Mouse (Mus musculus): Measurements from ENCODE around the gene Ptrhd1.

DNA sequence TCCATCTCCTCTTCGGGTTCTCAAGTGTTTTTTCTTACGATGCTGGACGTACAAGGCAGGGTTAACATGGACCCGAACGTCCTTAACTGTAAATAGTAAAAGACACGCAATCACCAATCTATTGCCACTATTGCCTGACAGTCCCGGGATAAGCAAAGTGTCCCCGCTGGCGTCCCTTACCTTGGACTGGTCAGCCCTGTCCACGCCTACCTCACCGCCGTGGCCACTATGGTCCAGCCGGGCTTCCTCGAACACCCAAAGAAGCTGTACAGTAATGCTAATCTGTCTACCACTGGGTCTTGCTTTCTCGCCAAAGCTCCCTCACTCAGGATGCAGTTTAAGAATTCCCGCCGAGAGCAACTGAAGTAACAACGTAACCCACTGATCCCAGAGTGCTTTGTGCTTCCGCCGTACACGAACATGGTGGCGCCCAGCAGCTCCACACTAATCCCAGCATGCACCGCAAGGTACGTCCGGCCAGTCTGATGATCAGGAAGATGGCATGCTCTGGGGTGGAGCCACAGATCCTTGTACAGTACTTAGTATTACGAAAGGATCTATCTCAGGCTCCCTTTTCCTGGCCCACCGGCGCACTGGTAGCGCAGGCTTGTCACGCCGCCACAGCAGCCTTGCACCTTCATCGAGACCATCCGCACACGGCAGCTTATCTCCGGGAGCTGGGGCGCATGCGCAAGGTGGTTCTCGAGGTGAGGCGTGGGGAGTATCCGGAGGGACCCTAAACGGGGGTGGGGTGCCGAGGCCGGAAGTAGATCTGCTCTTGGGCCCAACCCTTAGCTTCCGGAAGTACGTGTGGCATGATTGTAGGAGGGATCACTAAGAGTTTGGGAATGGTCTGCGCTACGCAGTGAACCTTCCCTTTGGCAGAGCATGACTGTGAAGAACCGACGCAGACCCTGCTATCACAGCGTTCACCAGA lies at the start of gene Ptrhd1, which contains the start of gene Cenpo:
- peak; percentile 98 for TF ChIP-seq SIN3A (IDR thresholded peaks at IDR 0.05; ENCODE audit: low read length)
- no peak for TF ChIP-seq ETS1 (conservative IDR thresholded peaks at IDR 0.05; ENCODE audit: low read depth, low read length)
- no peak for TF ChIP-seq RCOR1 (conservative IDR thresholded peaks at IDR 0.05; ENCODE audit: low read depth, low read length)
- TF ChIP-seq CTCF (conservative IDR thresholded peaks at IDR 0.05 in 1 of 2, IDR thresholded peaks at IDR 0.05 in 1 of 2; ENCODE audit: low read depth in 2 of 2, low read length in 2 of 2) = no peak
- peak; percentile 96 for TF ChIP-seq E2F4 (IDR thresholded peaks at IDR 0.05; ENCODE audit: insufficient replicate concordance, low read depth, low read length)
- peak; percentile 82 for TF ChIP-seq MAZ (IDR thresholded peaks at IDR 0.05; ENCODE audit: low read depth, low read length)
